Mouse (Mus musculus) megakaryocyte progenitor cell, adult 5-6 weeks (primary cell): ENCODE data around the gene Ptprd. TPM values are rescaled to one million over a fixed set of nuclear protein-coding genes. Genes with fewer than 3 reads are reported as not detected.

Source experiments
- ATAC-seq: replicated peaks from 2 replicates; pipeline ENCODE4 v1.8.0; 2016; ENCODE audit warnings: mild to moderate bottlenecking, moderate TSS enrichment, inconsistent platforms; ENCODE audit not compliant: poor library complexity
- total RNA-seq, 2 experiments: library from RNA; stranded (forward) in 1 of 2; stranded (reverse) in 1 of 2; fragments of 157-497, 149-512 nt in 1 of 2; fragments of 200-1000 nt in 1 of 2; gene quantifications; 2 replicates each; pipeline versions ENCODE4 v1.2.3 to v1.2.4; 2015 to 2017

Ptprd gene
- total RNA-seq, 2 experiments from 2014 or later: not detected

DNA sequence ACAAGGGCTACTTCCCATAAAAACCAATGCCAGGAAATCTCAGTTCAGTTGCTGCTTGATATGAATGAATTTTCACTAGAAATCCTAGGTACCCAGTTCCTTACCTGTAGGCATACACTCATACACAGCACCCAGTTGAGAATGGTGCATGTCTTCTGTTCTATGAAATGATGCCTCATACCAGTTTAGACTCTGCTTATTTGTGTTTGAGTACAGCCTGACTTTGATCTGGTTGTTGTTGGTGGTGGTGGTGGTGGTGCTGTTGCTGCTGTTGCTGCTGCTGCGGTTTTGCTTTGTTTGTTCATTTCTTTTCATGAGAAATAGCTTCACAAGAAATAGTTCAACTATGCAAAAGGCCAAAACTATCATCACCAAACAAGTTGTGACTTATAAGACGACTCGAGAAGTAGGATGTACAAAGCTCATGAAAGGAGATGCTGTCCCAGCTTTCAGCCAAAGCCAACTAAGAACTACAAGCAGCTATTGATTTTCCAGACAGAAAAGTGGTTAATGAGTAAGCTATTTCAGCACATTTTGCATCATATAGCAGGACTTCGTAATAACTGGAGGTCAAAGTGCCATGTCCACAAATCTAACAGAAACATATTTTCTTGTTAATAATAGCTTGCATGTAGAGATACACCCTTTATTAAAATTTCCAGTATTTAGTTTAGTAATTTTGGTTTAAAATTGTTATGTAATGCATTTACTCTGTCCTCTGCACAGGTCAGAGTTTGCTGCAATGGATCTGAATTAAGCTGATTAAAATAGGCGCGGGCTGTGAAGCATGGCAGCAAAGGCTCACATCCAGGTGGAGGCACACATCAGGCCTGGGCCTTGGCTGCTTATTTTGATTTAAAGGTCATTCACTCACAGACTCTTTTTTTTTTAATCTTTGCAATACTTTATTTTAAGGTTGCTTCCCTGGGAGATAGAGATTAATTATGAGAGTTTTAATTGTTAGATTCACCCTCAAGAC lies 1270.1 kb downstream of the Ptprd start:
- ATAC-seq: no peak

DNA sequence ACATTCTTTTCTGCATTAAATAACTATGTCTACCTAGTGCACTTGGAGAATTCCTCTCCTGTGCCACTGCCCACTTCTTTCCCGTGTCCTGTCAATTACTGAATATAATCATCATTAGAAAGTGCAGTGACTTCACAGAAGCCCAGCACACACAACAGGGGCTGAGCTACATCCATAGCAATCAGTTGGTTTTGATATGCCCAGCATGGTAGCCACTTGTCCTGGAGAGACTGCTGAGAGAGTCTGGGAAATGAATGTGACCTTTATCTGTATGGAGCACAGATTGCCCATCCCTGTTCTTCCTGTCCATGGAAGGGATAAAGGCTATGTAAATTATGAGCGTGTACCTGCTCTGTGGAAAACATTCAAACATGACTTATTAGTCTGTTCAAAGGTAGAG lies 1280.2 kb downstream of the Ptprd start:
- no peak for ATAC-seq

DNA sequence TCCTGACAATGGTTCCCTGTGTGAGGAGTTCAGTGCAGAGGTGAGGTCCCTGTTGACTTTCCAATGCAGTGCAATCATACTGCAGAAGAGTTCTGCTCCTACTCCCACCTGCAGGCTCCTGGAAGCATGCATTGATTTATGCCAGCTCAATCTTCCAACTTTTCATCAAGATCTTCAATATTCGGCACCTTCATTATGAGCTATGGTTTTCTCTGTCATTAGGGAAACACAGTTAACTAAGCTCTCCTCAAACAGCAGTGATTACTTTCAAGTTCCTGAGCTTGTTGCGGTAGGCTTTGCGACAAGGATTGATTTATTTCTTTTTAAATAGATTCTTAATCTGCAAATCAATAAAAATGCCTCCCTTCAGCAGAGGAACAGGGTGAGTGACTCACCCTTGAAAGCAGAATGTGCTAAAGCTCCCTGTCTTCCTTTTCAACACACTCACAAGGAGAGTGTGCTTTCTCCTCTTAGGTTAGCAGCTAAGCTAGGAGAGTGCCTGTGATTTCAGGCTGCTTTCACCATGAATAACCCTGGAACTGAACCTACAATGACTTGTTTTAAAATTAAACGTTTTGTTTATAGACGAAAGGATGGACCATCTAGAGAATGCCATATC lies 1298.1 kb downstream of the Ptprd start:
- ATAC-seq: no peak

DNA sequence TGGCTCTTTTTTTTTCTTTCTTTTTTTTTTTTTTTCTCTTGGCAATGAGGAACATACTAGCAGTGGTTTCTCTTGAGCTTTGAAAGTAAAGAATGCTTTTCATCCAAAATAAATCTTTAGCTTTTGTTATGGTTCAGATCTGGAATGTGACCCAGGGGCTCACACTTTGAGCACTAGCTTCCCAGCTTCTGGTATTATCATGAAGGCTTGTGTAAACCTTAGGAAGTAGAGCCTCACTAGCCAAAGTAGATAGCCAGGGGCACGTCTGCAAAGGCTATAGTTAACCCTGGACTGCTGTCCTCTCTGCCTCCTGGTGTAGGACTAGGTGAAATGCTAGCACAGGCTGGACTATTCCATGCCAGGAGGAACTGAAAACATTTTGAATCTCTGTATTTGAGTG lies 1310.1 kb downstream of the Ptprd start:
- no peak for ATAC-seq

DNA sequence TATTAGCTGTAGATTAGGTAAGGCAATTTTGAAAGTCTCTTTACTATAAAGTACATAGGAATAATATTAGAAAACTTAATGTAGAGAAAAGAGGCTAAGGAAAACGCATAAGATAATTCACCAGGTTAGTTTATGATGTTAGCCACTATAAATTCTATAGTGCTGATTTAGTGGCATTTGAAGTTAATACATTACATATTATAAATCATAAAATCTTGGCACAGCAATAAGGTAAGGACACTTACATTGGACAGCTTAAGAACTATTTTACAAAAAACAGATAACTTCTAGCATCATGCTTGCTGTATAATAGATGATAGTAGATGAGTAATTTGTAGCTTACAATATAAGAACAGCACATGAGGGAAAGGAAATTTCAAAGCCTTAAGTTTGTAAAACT lies 1322.1 kb downstream of the Ptprd start:
- no peak for ATAC-seq

DNA sequence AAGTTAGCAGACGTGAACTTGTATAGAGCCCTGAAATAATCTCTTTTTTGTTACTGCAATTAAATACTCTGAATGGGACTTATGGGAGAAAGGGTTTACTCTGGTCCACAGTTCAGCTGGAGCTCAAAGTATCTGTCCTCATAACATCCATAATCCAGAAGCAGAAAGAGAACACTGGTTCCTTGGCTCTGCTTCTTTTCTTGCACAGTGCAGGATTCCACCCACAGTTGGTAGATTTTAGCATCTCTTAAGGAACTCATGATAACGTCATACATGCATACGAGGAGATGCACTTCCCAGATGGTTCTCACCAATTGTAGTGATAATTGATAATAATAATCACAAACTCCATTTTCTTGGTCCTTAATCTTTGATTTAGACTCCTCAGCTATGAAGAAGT lies 1330.2 kb downstream of the Ptprd start:
- no peak for ATAC-seq

DNA sequence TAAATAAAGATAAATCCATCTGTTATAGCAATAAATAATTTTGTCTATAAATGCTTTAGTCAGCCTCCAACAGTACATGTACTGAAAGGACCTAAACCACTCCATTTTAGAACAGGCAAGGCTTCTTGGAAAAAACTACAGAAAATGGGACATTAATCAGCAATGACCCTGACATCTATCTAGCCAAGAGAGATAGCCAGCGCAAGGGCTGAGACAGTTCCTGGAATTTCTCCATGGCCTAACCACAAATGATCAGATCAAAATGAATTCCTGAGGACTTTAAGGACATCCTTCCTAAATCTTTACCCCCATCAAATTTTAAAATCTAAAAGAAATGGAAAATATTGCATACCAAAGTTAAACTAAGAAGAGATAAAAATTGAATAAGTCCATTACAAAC lies 1340.8 kb downstream of the Ptprd start:
- ATAC-seq: no peak

DNA sequence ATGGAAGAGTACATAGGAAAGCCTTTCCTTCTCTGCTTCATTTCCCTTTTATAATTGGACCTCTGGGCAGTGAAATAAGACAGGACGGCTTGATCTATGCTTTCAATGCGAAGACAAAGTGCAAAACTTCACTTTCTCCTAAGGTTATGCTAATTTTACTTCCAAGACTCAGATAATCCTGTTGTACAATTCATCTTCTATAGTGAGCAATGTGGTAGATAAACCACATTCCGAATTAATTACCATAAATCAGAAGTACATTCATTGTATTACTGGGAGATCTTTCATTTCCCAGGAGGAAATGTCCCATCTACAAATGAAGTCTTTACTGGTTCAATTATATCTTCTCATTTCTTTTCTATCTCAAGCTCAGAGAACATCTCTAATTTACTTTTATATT lies 1346.2 kb downstream of the Ptprd start:
- ATAC-seq: no peak

DNA sequence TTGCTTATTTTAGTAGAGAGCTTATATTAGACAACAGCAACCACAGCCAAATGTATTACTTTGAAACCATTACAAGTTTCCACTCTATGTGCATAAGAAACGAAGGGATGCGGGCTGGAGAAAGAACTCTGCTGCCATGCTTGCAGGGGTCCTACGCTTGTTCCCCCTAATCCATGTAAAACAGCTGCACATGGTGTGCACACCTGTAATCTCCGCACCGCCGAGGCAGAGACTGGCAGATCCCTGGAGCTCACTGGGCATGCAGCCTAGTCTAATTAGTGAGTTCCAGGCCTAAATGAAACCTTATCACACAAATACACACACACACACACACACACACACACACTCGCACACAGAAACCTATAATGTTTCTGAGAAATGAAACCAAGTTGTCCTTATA lies 1365.5 kb downstream of the Ptprd start:
- no peak for ATAC-seq

DNA sequence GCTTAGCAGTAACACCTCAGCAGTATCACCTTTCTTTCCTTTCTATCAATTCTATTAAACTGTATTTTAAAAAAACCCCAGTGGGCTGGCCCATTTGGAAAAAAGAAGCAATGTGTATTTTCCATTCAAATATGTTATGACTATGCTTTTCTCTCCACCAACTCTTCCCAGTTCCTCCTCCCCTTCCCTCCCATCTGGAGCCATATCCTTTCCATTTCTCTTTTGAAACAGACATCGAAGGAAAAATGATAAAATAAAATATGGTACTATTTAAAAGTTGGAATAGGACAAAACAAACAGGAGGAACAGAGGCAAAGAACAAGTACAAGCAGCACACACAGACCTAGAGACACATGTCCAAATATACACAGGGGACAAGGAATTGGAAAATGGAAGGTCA lies 1372.7 kb downstream of the Ptprd start:
- ATAC-seq: no peak

DNA sequence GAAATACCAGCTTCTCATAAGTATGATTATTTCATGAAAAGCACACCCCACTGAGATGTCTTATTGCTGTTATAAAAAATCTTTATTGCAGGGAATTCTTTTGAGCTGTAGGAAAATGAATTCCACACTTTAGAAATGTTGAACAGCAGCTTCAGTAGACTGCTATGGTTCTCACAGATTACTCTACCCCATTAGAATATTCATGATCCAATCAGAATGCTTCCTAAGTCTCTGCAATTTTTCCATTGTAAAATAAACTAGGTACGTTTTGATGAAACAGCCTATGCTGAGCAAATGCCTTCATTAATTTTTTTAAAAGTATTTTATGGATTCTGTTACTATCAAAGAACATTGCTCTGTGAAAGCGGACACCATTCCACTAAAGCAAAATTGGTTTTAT lies 1399.6 kb downstream of the Ptprd start:
- ATAC-seq: no peak

DNA sequence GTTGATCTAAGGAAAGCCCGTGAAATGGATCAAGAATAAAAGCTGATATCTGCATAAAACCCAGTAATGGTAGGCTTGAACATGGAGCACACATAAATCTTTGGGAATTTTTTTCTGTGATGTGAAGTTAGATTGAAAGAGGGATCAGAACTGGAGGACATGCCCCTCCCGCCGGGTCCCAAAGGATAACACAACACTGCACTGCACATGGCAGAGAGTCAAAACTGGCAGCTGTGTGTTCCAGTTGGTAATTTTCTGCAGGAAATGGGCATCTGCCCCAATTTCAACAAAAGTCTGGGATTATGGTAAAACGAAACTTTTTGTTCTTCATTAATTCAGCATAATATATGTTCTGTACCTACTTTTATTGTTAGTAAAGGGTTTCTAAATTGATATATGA lies 1409.1 kb downstream of the Ptprd start:
- ATAC-seq: no peak

DNA sequence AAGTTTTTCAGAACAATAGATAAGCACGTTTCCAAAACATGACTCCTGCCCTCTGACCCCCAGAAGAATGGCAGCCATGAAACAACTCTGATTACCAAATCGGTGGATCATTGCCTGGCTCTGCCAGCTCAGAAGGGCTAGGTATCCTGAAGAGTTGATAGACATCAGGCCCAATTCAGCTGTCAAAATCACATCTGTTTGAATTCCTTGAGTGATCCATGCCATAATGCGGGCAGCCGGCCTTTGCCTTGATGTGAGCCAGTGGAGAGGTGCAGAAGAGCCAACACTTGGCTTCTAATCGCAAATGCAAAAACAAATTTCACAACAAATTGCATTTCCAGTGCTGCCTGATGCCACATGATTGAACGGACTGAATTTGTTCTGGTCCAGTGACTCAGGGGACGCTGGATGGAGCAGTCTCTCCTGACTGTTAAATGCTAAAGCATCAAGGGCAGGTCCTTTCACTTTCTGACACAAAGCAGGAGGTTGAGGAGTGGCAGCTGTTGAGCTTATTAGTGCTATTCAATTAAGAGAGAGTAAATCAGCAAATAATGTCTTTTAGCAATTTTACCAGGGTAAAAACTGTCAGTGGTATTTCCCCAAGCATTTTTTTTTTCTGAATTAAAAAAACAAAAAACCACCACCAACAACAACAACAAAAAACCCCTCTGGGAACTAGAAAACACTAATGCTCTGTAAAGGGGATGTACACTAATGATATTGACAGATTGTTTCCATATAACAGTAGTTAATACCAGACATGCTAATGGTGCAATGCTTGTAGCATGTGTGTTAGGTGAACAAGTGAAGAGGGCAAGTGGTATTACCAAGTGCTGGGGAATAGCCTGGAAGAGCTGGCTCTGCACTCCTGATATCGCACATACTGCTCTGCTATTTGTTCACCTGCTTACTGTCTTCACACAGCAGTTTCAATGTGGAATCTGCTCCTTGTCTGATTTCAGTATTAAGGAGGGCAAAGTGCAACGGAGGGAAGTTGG lies 1413.5 kb downstream of the Ptprd start:
- ATAC-seq: no peak

DNA sequence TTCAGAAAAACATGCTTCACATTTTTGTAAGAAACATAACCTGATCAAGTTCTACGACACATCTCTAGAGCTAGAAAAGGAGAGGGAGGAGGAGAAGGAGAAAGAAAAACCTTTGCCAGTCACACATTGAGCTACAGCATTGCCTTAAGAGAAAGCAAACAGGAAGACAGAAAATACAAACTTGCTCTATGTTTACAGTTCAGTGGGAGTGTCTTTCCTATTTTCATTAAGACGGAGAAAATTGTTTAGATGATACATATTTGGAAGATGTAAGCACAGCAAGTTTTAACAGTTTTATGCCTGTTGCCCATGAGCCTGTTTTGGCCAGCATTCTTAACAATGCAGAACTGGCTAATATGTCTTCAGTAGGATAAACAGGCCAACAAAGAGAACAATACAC lies 1426.4 kb downstream of the Ptprd start:
- no peak for ATAC-seq

DNA sequence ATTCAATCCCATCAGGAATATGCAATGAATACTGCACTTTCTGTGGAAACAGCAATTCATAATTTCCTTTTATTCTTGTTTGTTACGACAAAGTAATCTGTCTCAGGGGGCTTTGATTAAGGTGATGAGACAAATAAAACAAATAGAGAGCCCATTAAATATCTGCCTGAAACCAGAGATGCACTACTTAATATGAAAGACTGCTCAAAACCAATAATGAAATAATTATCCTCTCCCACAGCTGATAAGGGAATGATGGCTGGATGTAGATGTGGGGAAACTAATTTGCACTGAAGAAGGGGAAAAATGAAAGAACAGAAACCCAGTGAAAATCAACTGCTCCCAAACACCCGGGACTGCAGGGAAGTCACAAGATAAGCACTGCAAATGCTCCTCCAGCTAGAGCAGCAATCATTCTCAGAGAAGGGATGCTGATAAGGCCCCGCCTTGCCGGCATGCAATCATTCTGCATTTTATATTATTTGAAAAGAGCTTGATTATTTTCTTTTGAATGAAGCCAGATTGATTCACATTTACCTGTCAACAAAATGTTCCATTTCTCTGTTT lies 1432.1 kb downstream of the Ptprd start:
- ATAC-seq: no peak

DNA sequence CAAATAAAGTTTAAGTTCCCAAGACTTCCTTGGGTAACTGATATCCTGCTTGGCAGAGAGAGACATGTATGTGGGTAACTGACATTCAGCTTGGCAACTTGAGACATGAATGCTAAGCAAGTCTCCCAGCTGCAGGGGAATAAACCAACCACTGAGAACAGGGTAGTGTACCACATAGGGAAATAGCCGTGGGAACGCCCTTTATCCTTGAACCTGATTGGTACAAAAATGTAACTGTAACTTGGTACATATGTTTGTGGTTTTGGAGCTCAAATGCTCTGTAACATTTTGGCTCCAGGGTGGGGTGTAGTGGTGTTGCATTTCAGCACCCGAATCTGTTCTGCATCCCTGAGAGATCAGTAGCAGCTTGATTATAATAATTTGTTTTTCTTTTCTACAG lies 1444.8 kb downstream of the Ptprd start:
- ATAC-seq: no peak

DNA sequence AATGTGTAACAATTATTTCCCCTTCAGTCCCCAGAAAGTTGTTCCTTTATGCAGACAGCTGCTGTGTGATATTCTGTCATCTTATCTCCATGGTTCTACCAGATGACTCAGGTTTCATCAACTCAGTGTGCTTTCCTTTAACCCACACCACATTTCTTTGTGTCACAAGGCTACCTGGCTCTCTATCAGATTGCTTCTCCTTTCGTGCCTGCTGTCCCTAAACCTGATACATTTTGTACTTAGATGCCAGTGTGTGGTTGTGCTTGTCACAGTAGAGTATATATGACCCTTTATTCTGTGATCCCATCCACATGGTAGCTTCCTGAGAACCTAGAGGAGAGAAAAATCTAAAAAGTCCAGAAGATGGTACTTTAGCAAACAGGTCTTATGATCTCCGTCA lies 1445.3 kb downstream of the Ptprd start:
- no peak for ATAC-seq

DNA sequence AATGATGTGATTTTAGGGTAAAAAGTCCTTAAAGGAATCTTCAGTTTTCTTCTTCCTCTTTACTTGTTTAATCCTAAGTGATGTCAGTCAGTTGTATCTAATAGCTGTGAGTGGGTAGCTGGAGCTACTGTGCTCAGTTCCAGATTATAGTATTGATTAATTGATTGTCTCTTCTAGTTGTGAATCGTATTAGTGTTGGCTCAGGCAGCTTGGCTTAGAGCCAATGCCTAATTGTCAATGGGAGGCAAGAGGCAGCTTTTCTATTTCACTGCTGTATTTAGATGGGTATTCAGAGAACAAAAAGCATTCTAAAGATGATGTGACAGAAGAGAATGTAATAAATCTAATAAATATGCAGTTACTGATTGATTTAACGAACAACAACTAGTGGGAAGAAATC lies 1461.1 kb downstream of the Ptprd start:
- no peak for ATAC-seq

DNA sequence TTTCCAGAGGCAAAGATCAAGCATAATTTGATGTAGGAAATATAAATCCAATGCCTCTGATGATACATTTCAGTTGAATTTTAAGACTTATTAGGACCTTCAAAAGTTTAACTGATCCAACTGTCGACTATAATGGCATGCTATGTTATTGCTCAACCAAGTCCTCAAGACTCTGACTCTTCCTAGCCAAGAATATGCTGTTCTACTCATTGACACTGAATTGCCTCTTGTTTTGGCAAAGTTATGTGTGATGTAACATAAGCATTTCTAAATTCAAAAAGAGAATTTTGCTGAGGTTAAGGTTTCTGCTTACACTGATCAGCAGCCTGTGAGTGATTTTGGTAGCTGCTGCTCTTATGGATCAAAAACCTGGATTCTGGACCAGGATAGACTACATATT lies 1475.9 kb downstream of the Ptprd start:
- ATAC-seq: no peak

DNA sequence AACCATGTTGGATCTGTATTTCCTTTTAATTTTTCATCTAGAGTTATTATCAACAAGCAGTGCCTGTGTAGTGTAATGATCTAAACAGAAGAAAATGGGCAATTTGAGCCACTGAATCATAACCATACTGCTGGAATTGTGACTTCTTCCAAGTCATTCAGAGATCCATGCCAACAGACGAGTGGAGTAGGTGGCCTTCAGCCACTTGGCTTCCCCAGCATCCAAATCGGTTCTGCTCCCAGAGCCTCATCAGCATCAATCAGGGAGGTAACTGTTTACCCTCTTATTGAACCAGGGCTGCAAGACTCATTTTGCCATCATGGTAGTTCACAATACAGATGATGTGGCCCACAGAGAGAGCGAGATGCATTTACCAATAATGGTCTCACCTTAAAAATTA lies 1536.0 kb downstream of the Ptprd start:
- ATAC-seq: no peak

DNA sequence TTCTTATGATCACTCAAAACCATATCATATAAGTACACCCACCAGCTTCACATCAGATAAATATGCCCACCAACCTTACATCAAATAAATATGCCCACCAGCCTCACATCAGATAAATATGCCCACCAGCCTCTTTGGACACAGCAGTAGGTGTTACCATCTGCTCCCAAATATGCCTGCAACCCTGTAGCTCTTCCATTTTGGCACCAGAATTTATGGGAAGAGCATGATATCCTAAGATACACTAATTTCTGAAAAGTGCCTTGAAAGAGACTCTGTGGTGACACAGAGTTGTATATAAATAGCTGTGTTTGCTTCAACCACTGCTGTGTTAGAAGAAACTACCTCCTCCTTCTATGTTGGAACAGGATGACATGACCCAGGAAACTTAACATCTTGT lies 1538.5 kb downstream of the Ptprd start:
- ATAC-seq: no peak
